Comparison of ENCODE assay signal across 27 mouse cellular contexts in the genomic region with DNA sequence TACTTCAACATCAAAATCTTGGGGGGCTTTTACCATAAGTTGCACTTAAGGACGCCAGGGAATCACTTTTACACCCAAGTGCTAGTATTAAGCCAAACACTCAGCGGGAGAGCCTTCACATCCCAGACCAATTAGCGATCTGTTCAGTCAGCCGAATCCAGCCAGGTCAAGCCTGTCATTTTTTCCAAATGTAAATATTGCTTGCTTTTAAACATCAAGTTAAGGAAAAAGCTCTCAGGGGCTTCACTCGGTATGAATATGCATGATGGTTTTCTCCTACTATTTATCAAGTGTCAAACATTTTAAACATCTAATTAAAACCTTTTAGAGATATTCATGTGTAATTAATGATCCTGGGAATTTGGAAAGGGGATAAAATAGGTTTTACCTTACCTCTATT.
DNase-seq lines count a peak whose midpoint lies in the region; ATAC-seq and TF ChIP-seq lines count a peak whose summit lies in the region.
"Had no signal": no experiment of that assay in that cellular context is flagged by ENCODE, and none has a peak within 500 bp of the region (broad histone marks: within the 10 kb centered on the region; RNA-seq: fewer than 3 reads in every experiment).

No protein-coding gene starts in this region.

- peak; percentile 24 to 37 for DNase-seq in cerebellum, postnatal 10 days
- DNase-seq in cerebellum, adult 11 months: no peak
- DNase-seq in forebrain, embryonic 10.5 days (ENCODE audit: extremely low spot score, low spot score): no peak
- peak; percentile 78 for DNase-seq in brain, embryonic 14.5 days (ENCODE audit: low read depth)
- DNase-seq in retina, embryonic 14.5 days (ENCODE audit: low spot score): peak; percentile 68
- DNase-seq: adrenal gland, adult 2 months; adrenal gland, postnatal 36 days; cerebellum, adult 9-10 months; gastrocnemius, postnatal 10 days; kidney, adult 9 months; kidney, postnatal 14 days; layer of hippocampus, adult 9-11 months; lung, adult 2 months; lung, postnatal 14 days; right cerebral cortex, postnatal 25 days had no signal

- no peak for TF ChIP-seq CTCF in brain, embryonic 14.5 days (IDR thresholded peaks at IDR 0.05; ENCODE audit: borderline replicate concordance, extremely low read depth, insufficient read depth, insufficient read length)

- H3K4me2 ChIP-seq in forebrain, embryonic 12.5 days: no peak overlapping the region
- no peak overlapping the region for H3K4me2 ChIP-seq in heart, embryonic 11.5 days
- H3K4me2 ChIP-seq: heart, embryonic 15.5 days; hindbrain, embryonic 12.5 days; limb, embryonic 15.5 days; midbrain, embryonic 11.5 days; stomach, embryonic 15.5 days had no signal

- no peak overlapping the region for H3K4me3 ChIP-seq in forebrain, embryonic 12.5 days (replicated peaks)
- H3K4me3 ChIP-seq in forebrain, embryonic 10.5 days: no peak overlapping the region
- no peak overlapping the region for H3K4me3 ChIP-seq in heart, embryonic 11.5 days (ENCODE audit: low read depth, low read length)
- H3K4me3 ChIP-seq: heart, embryonic 15.5 days; hindbrain, embryonic 12.5 days; limb, embryonic 10.5 days; limb, embryonic 15.5 days; stomach, embryonic 15.5 days had no signal

- 0 out of 2 replicates have a peak, but pooled peaks have one; percentile 36 for ATAC-seq in forebrain, embryonic 12.5 days (ENCODE audit: low FRiP score)
- ATAC-seq in heart, embryonic 11.5 days (replicated peaks; ENCODE audit: insufficient number of reproducible peaks, low FRiP score, low TSS enrichment): no peak
- ATAC-seq: activated CD4-positive, CD25-positive, alpha-beta regulatory T cell, adult 4 months; intestine, embryonic 16.5 days had no signal

- peaks cover 5% of the 10 kb centered on the region; the same call in 1 of the 2 replicates for H3K4me1 ChIP-seq in forebrain, embryonic 12.5 days
- peaks cover 15% of the 10 kb centered on the region for H3K4me1 ChIP-seq in forebrain, embryonic 10.5 days
- H3K4me1 ChIP-seq in heart, embryonic 11.5 days (ENCODE audit: control insufficient read depth, insufficient read depth, low read length): no peaks in the 10 kb centered on the region
- H3K4me1 ChIP-seq: heart, embryonic 15.5 days; hindbrain, embryonic 12.5 days; limb, embryonic 10.5 days; limb, embryonic 15.5 days; stomach, embryonic 15.5 days had no signal

- WGBS in forebrain, embryonic 12.5 days: 18% methylated on average over 5 of the region's 5 CpGs
- 37% methylated on average over 5 of the region's 5 CpGs for WGBS in forebrain, embryonic 10.5 days
- 56% methylated on average over 5 of the region's 5 CpGs for WGBS in heart, embryonic 11.5 days (ENCODE audit: insufficient replicate concordance)

- H3K36me3 ChIP-seq in forebrain, embryonic 12.5 days (replicated peaks): no peaks in the 10 kb centered on the region
- H3K36me3 ChIP-seq in forebrain, embryonic 10.5 days (replicated peaks): no peaks in the 10 kb centered on the region
- no peaks in the 10 kb centered on the region for H3K36me3 ChIP-seq in heart, embryonic 11.5 days (ENCODE audit: control insufficient read depth, insufficient read depth, low read length)
- H3K36me3 ChIP-seq: heart, embryonic 15.5 days; hindbrain, embryonic 12.5 days; limb, embryonic 10.5 days; limb, embryonic 15.5 days; stomach, embryonic 15.5 days had no signal

- H3K9me3 ChIP-seq in forebrain, embryonic 12.5 days: no peaks in the 10 kb centered on the region
- no peaks in the 10 kb centered on the region for H3K9me3 ChIP-seq in forebrain, embryonic 10.5 days
- no peaks in the 10 kb centered on the region for H3K9me3 ChIP-seq in heart, embryonic 11.5 days (replicated peaks; ENCODE audit: control insufficient read depth, low read length)
- H3K9me3 ChIP-seq: heart, embryonic 15.5 days; hindbrain, embryonic 12.5 days; limb, embryonic 10.5 days; limb, embryonic 15.5 days; stomach, embryonic 15.5 days had no signal

- no peak overlapping the region for H3K27ac ChIP-seq in forebrain, embryonic 12.5 days
- H3K27ac ChIP-seq in forebrain, embryonic 10.5 days: no peak overlapping the region
- no peak overlapping the region for H3K27ac ChIP-seq in heart, embryonic 11.5 days (ENCODE audit: low read depth, low read length)
- H3K27ac ChIP-seq: heart, embryonic 15.5 days; hindbrain, embryonic 12.5 days; limb, embryonic 10.5 days; limb, embryonic 15.5 days; liver, embryonic 14.5 days had no signal

- no peak for TF ChIP-seq POLR2A in brain, embryonic 14.5 days (IDR thresholded peaks at IDR 0.05; ENCODE audit: borderline replicate concordance, extremely low read depth, insufficient read depth, insufficient read length, poor library complexity, severe bottlenecking)

- no peak overlapping the region for H3K9ac ChIP-seq in forebrain, embryonic 12.5 days
- H3K9ac ChIP-seq in heart, embryonic 11.5 days (ENCODE audit: low read depth, low read length): no peak overlapping the region
- H3K9ac ChIP-seq: heart, embryonic 15.5 days; hindbrain, embryonic 12.5 days; limb, embryonic 15.5 days; liver, embryonic 14.5 days; stomach, embryonic 15.5 days had no signal

- H3K27me3 ChIP-seq in forebrain, embryonic 12.5 days: no peaks in the 10 kb centered on the region
- no peaks in the 10 kb centered on the region; the same call in 1 of the 2 replicates for H3K27me3 ChIP-seq in forebrain, embryonic 10.5 days (ENCODE audit: poor library complexity, severe bottlenecking)
- no peaks in the 10 kb centered on the region for H3K27me3 ChIP-seq in heart, embryonic 11.5 days (ENCODE audit: control insufficient read depth, insufficient read depth, low read length)
- H3K27me3 ChIP-seq: CH12.LX; heart, embryonic 15.5 days; hindbrain, embryonic 12.5 days; limb, embryonic 15.5 days; stomach, embryonic 15.5 days had no signal

Comparison
In these comparisons a context has a peak if more than half of its experiments do, and no peak if none do; other contexts are left out.
1. DNase-seq: peak in cerebellum, postnatal 10 days (2 of 2), brain, embryonic 14.5 days (single experiment) and retina, embryonic 14.5 days (single experiment); none in cerebellum, adult 11 months (single experiment) and forebrain, embryonic 10.5 days (single experiment).